In genomic region chr7:123850272-123851197, GRCm38 (mm10) we compare ENCODE assay signal across 8 mouse cellular contexts.
A peak's percentile ranks its signal among the peaks of the same experiment; 100 is the strongest.
DNase-seq lines count a peak whose midpoint lies in the region; ATAC-seq and TF ChIP-seq lines count a peak whose summit lies in the region.

No protein-coding gene starts in this region.

- no peaks in the 10 kb centered on the region for H3K9me3 ChIP-seq in heart, postnatal 0 days (replicated peaks; ENCODE audit: control insufficient read depth, low read length)
- H3K9me3 ChIP-seq in liver, postnatal 0 days (ENCODE audit: low read length), result no peaks in the 10 kb centered on the region
- H3K9me3 ChIP-seq in liver, embryonic 11.5 days (ENCODE audit: control insufficient read depth, low read length), result no peaks in the 10 kb centered on the region
- no peaks in the 10 kb centered on the region for H3K9me3 ChIP-seq in hindbrain, embryonic 15.5 days

- no peak for TF ChIP-seq EP300 in heart, postnatal 0 days (IDR thresholded peaks at IDR 0.05; ENCODE audit: low read depth)
- TF ChIP-seq EP300 in liver, postnatal 0 days (IDR thresholded peaks at IDR 0.05; ENCODE audit: low read depth), result no peak

- peak; percentile 33; the same call in 1 of the 2 replicates for TF ChIP-seq CTCF in heart, postnatal 0 days (IDR thresholded peaks at IDR 0.05; ENCODE audit: low read depth)
- TF ChIP-seq CTCF in liver, postnatal 0 days (IDR thresholded peaks at IDR 0.05; ENCODE audit: low read depth), result peak; percentile 18; the same call in 1 of the 2 replicates

- WGBS in heart, postnatal 0 days, result 76% methylated on average over 10 of the region's 10 CpGs
- 70% methylated on average over 10 of the region's 10 CpGs for WGBS in liver, postnatal 0 days (ENCODE audit: insufficient replicate concordance)
- 80% methylated on average over 10 of the region's 10 CpGs for WGBS in liver, embryonic 11.5 days
- WGBS in hindbrain, embryonic 15.5 days, result 67% methylated on average over 10 of the region's 10 CpGs

- H3K4me3 ChIP-seq in heart, postnatal 0 days (ENCODE audit: low read depth, low read length), result no peak overlapping the region
- no peak overlapping the region for H3K4me3 ChIP-seq in liver, postnatal 0 days (ENCODE audit: low read depth, low read length)
- no peak overlapping the region for H3K4me3 ChIP-seq in liver, embryonic 11.5 days (ENCODE audit: low read depth, low read length)
- no peak overlapping the region for H3K4me3 ChIP-seq in hindbrain, embryonic 15.5 days

- no peak overlapping the region for H3K4me2 ChIP-seq in heart, postnatal 0 days (ENCODE audit: low read depth, low read length)
- no peak overlapping the region for H3K4me2 ChIP-seq in liver, postnatal 0 days (ENCODE audit: low read depth, low read length)
- no peak overlapping the region for H3K4me2 ChIP-seq in liver, embryonic 11.5 days
- H3K4me2 ChIP-seq in hindbrain, embryonic 15.5 days, result no peak overlapping the region

- no peak overlapping the region for H3K27ac ChIP-seq in heart, postnatal 0 days (ENCODE audit: low read depth)
- H3K27ac ChIP-seq in liver, postnatal 0 days (ENCODE audit: low read depth), result no peak overlapping the region
- no peak overlapping the region for H3K27ac ChIP-seq in liver, embryonic 11.5 days (ENCODE audit: low read depth, low read length)
- no peak overlapping the region for H3K27ac ChIP-seq in hindbrain, embryonic 15.5 days (replicated peaks)

- no peak overlapping the region for H3K9ac ChIP-seq in heart, postnatal 0 days (replicated peaks; ENCODE audit: low read depth, low read length)
- H3K9ac ChIP-seq in liver, postnatal 0 days (replicated peaks), result no peak overlapping the region
- no peak overlapping the region for H3K9ac ChIP-seq in liver, embryonic 11.5 days (ENCODE audit: low read depth, low read length)
- H3K9ac ChIP-seq in hindbrain, embryonic 15.5 days, result no peak overlapping the region

- H3K4me1 ChIP-seq in heart, postnatal 0 days (ENCODE audit: control insufficient read depth, insufficient read depth), result no peaks in the 10 kb centered on the region
- H3K4me1 ChIP-seq in liver, postnatal 0 days (ENCODE audit: insufficient read depth), result no peaks in the 10 kb centered on the region
- H3K4me1 ChIP-seq in liver, embryonic 11.5 days (replicated peaks; ENCODE audit: control insufficient read depth, insufficient read depth, low read length), result no peaks in the 10 kb centered on the region
- H3K4me1 ChIP-seq in hindbrain, embryonic 15.5 days (replicated peaks), result 0 out of 2 replicates have a peak, but pooled peaks cover 7% of the 10 kb centered on the region

- intact Hi-C loops in heart, postnatal 25 days (cut with DNase I), result no loop called here

- no peaks in the 10 kb centered on the region for H3K27me3 ChIP-seq in heart, postnatal 0 days (ENCODE audit: control insufficient read depth, insufficient read depth, low read length)
- H3K27me3 ChIP-seq in liver, postnatal 0 days (ENCODE audit: insufficient read depth, low read length), result no peaks in the 10 kb centered on the region
- no peaks in the 10 kb centered on the region for H3K27me3 ChIP-seq in liver, embryonic 11.5 days (replicated peaks; ENCODE audit: control insufficient read depth, insufficient read depth, low read length)
- H3K27me3 ChIP-seq in hindbrain, embryonic 15.5 days, result no peaks in the 10 kb centered on the region

- H3K36me3 ChIP-seq in heart, postnatal 0 days (replicated peaks; ENCODE audit: control insufficient read depth, insufficient read depth, low read length), result no peaks in the 10 kb centered on the region
- H3K36me3 ChIP-seq in liver, postnatal 0 days (replicated peaks; ENCODE audit: insufficient read depth, low read length), result no peaks in the 10 kb centered on the region
- H3K36me3 ChIP-seq in liver, embryonic 11.5 days (ENCODE audit: control insufficient read depth, insufficient read depth, low read length), result no peaks in the 10 kb centered on the region
- H3K36me3 ChIP-seq in hindbrain, embryonic 15.5 days, result no peaks in the 10 kb centered on the region

- peak; percentile 30 for DNase-seq in heart, postnatal 0 days (ENCODE audit: low spot score)
- DNase-seq in heart, postnatal 25 days (ENCODE audit: low spot score), result no peak
- DNase-seq in liver, postnatal 0 days, result no peak
- no peak for DNase-seq in liver, embryonic 11.5 days (ENCODE audit: low spot score)
- peak; percentile 64 for DNase-seq in R1 (ENCODE audit: low read depth, low spot score)
- no peak for DNase-seq in T-cell, adult 2 months (ENCODE audit: low spot score)

- ATAC-seq in heart, postnatal 0 days (ENCODE audit: insufficient read depth, low read depth), result no peak
- ATAC-seq in liver, postnatal 0 days, result no peak
- ATAC-seq in liver, embryonic 11.5 days (replicated peaks; ENCODE audit: low FRiP score), result no peak
- peak; percentile 66; the same call in 1 of the 2 replicates for ATAC-seq in hindbrain, embryonic 15.5 days (ENCODE audit: low FRiP score, low read depth)
- no peak for ATAC-seq in megakaryocyte progenitor cell, adult 5-6 weeks (replicated peaks; ENCODE audit: poor library complexity)

Comparison
In these comparisons a context has a peak if more than half of its experiments do, and no peak if none do; other contexts are left out.
1. DNase-seq: peak in heart, postnatal 0 days (single experiment) and R1 (single experiment); none in heart, postnatal 25 days (single experiment), liver, postnatal 0 days (single experiment), liver, embryonic 11.5 days (single experiment) and T-cell, adult 2 months (single experiment).